7 mouse cellular contexts compared by ENCODE assay signal in the genomic region with DNA sequence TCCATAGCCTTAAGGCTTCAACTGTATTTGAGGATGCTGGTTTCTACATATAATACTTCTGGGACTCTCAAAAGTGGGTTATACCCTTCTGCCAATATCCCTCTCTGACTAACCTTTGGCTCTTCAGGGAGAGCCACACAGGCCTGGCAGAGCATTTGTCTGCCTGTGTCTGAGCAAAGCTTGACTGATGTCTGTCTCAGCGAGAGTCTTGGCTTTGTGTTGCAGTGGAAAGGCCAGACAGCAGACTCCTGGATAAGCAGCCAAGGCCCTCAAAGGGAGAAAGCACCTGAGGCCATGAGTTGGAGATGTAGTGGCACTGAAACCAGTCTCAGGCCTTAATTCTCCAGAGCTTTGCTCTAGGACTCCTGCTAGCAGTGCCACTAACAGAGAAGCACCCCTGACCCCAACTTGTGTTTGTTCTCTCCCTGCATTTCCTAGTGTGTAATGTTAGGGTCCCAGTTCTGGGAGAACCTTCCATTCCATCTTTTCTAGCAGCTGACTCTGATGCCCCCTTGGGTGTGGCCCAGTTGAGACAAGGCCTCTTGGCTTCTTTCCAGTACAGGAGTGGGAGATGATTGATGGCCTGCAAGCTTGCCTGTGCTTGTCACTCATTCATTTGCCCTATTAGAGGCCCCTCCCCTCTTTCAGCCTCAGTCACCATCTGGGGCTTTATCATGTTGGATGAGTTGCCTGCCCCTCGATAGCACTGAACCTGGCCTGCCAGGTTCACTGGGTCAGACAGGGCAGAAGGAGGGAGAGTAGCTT. TPM values are rescaled to one million over a fixed set of nuclear protein-coding genes. Genes with fewer than 3 reads are reported as not detected.
A peak's percentile ranks its signal among the peaks of the same experiment; 100 is the strongest.
DNase-seq lines count a peak whose midpoint lies in the region; ATAC-seq lines count a peak whose summit lies in the region.

No protein-coding gene starts in this region.

- peak overlapping the region; percentile 47 for H3K4me3 ChIP-seq in neural tube, embryonic 11.5 days (ENCODE audit: low read depth, low read length)
- peak overlapping the region; percentile 50 for H3K4me3 ChIP-seq in embryonic facial prominence, embryonic 15.5 days (replicated peaks)
- peak overlapping the region; percentile 51 for H3K4me3 ChIP-seq in limb, embryonic 13.5 days

- ATAC-seq in neural tube, embryonic 11.5 days (ENCODE audit: insufficient read depth, low FRiP score, low TSS enrichment): no peak
- ATAC-seq in embryonic facial prominence, embryonic 15.5 days (ENCODE audit: insufficient number of reproducible peaks, low FRiP score, low TSS enrichment, low read depth): no peak
- ATAC-seq in limb, embryonic 13.5 days (ENCODE audit: low FRiP score, low read depth): no peak

- H3K9me3 ChIP-seq in neural tube, embryonic 11.5 days (ENCODE audit: control insufficient read depth, low read length): no peaks in the 10 kb centered on the region
- no peaks in the 10 kb centered on the region for H3K9me3 ChIP-seq in embryonic facial prominence, embryonic 15.5 days (replicated peaks)
- no peaks in the 10 kb centered on the region for H3K9me3 ChIP-seq in limb, embryonic 13.5 days

- WGBS in neural tube, embryonic 11.5 days: 45% methylated on average over 2 of the region's 2 CpGs
- 27% methylated on average over 2 of the region's 2 CpGs for WGBS in embryonic facial prominence, embryonic 15.5 days
- 55% methylated on average over 2 of the region's 2 CpGs for WGBS in limb, embryonic 13.5 days

- peak overlapping the region; percentile 61 for H3K4me2 ChIP-seq in neural tube, embryonic 11.5 days (ENCODE audit: low read depth)
- H3K4me2 ChIP-seq in embryonic facial prominence, embryonic 15.5 days (replicated peaks): peak overlapping the region; percentile 56
- H3K4me2 ChIP-seq in limb, embryonic 13.5 days (replicated peaks): peak overlapping the region; percentile 73

- H3K36me3 ChIP-seq in neural tube, embryonic 11.5 days (ENCODE audit: control insufficient read depth, insufficient read depth, low read length): no peaks in the 10 kb centered on the region
- H3K36me3 ChIP-seq in embryonic facial prominence, embryonic 15.5 days: no peaks in the 10 kb centered on the region
- H3K36me3 ChIP-seq in limb, embryonic 13.5 days: peaks cover 18% of the 10 kb centered on the region

- no peaks in the 10 kb centered on the region for H3K27me3 ChIP-seq in neural tube, embryonic 11.5 days (ENCODE audit: control insufficient read depth, insufficient read depth, low read length)
- no peaks in the 10 kb centered on the region for H3K27me3 ChIP-seq in embryonic facial prominence, embryonic 15.5 days
- no peaks in the 10 kb centered on the region for H3K27me3 ChIP-seq in limb, embryonic 13.5 days

- DNase-seq in neural tube, embryonic 11.5 days (ENCODE audit: low spot score): no peak
- no peak for DNase-seq in neural tube, embryonic 10.5 days (ENCODE audit: extremely low spot score, low spot score)
- DNase-seq in thymus, postnatal 10 days (ENCODE audit: low spot score in 2 of 2): no peak
- no peak for DNase-seq in gastrocnemius, postnatal 10 days
- no peak for DNase-seq in gastrocnemius, postnatal 36 days

- H3K4me1 ChIP-seq in neural tube, embryonic 11.5 days (ENCODE audit: control insufficient read depth, insufficient read depth, low read length): 0 out of 2 replicates have a peak, but pooled peaks cover 6% of the 10 kb centered on the region
- peaks cover 14% of the 10 kb centered on the region; the same call in 1 of the 2 replicates for H3K4me1 ChIP-seq in embryonic facial prominence, embryonic 15.5 days
- H3K4me1 ChIP-seq in limb, embryonic 13.5 days: peaks cover 16% of the 10 kb centered on the region

- H3K9ac ChIP-seq in neural tube, embryonic 11.5 days (ENCODE audit: low read length): no peak overlapping the region
- no peak overlapping the region for H3K9ac ChIP-seq in embryonic facial prominence, embryonic 15.5 days
- peak overlapping the region; percentile 70 for H3K9ac ChIP-seq in limb, embryonic 13.5 days

- intact Hi-C loops in gastrocnemius, postnatal 36 days (cut with DNase I): no loop called here

- H3K27ac ChIP-seq in neural tube, embryonic 11.5 days (ENCODE audit: low read depth, low read length): no peak overlapping the region
- H3K27ac ChIP-seq in embryonic facial prominence, embryonic 15.5 days (replicated peaks): peak overlapping the region; percentile 48; the same call in 1 of the 2 replicates
- peak overlapping the region; percentile 33; the same call in 1 of the 2 replicates for H3K27ac ChIP-seq in limb, embryonic 13.5 days

RNA-seq across cellular contexts. Expression of a gene that starts 1.5 kb away (rescaled TPM):
- 21.2 and 22.5 TPM in 2 replicates for polyA plus RNA-seq in neural tube, embryonic 11.5 days (2014; fragmentation: Nextera tagmentation; extraction: Ambion mirVana)
- polyA plus RNA-seq in embryonic facial prominence, embryonic 15.5 days (2015; fragmentation: Nextera tagmentation; extraction: Ambion mirVana): 20.2 and 21.5 TPM in 2 replicates
- 21.2 and 25.3 TPM in 2 replicates for polyA plus RNA-seq in limb, embryonic 13.5 days (2015; fragmentation: Nextera tagmentation; extraction: Ambion mirVana)
- total RNA-seq in gastrocnemius, postnatal 10 days (2021): 1 to 10 TPM; 2.5 to 5.8 TPM
- total RNA-seq in gastrocnemius, postnatal 36 days (2021): under 1 TPM; 0.46 to 0.64 TPM

RNA-seq across cellular contexts. Expression of a gene that starts 17.5 kb away (rescaled TPM):
- 57.7 and 58.1 TPM in 2 replicates for polyA plus RNA-seq in neural tube, embryonic 11.5 days (2014; fragmentation: Nextera tagmentation; extraction: Ambion mirVana)
- polyA plus RNA-seq in embryonic facial prominence, embryonic 15.5 days (2015; fragmentation: Nextera tagmentation; extraction: Ambion mirVana): 66.6 and 68.3 TPM in 2 replicates
- polyA plus RNA-seq in limb, embryonic 13.5 days (2015; fragmentation: Nextera tagmentation; extraction: Ambion mirVana): 73.5 and 76.5 TPM in 2 replicates
- total RNA-seq in gastrocnemius, postnatal 10 days (2021): 10 to 100 TPM; 27.1 to 31.2 TPM
- 10 to 100 TPM; 21.7 to 22.1 TPM for total RNA-seq in gastrocnemius, postnatal 36 days (2021)

RNA-seq across cellular contexts. Expression of a gene that starts 23.1 kb away (rescaled TPM):
- 89.0 and 102 TPM in 2 replicates for polyA plus RNA-seq in neural tube, embryonic 11.5 days (2014; fragmentation: Nextera tagmentation; extraction: Ambion mirVana)
- polyA plus RNA-seq in embryonic facial prominence, embryonic 15.5 days (2015; fragmentation: Nextera tagmentation; extraction: Ambion mirVana): 96.2 and 101 TPM in 2 replicates
- polyA plus RNA-seq in limb, embryonic 13.5 days (2015; fragmentation: Nextera tagmentation; extraction: Ambion mirVana): 114 and 115 TPM in 2 replicates
- total RNA-seq in gastrocnemius, postnatal 10 days (2021): 10 to 100 TPM; 40.6 to 45.2 TPM
- 10 to 100 TPM; 33.8 to 36.3 TPM for total RNA-seq in gastrocnemius, postnatal 36 days (2021)

RNA-seq across cellular contexts. Expression of a gene that starts 25.6 kb away (rescaled TPM):
- polyA plus RNA-seq in neural tube, embryonic 11.5 days (2014; fragmentation: Nextera tagmentation; extraction: Ambion mirVana): 469 and 512 TPM in 2 replicates
- polyA plus RNA-seq in embryonic facial prominence, embryonic 15.5 days (2015; fragmentation: Nextera tagmentation; extraction: Ambion mirVana): 223 and 260 TPM in 2 replicates
- 247 and 260 TPM in 2 replicates for polyA plus RNA-seq in limb, embryonic 13.5 days (2015; fragmentation: Nextera tagmentation; extraction: Ambion mirVana)
- 10 to 100 TPM; 44.8 to 50.9 TPM for total RNA-seq in gastrocnemius, postnatal 10 days (2021)
- 10 to 100 TPM; 28.6 to 33.1 TPM for total RNA-seq in gastrocnemius, postnatal 36 days (2021)

RNA-seq across cellular contexts. Expression of a gene that starts 33.5 kb away (rescaled TPM):
- polyA plus RNA-seq in neural tube, embryonic 11.5 days (2014; fragmentation: Nextera tagmentation; extraction: Ambion mirVana): 116 and 138 TPM in 2 replicates
- 158 and 160 TPM in 2 replicates for polyA plus RNA-seq in embryonic facial prominence, embryonic 15.5 days (2015; fragmentation: Nextera tagmentation; extraction: Ambion mirVana)
- 127 and 128 TPM in 2 replicates for polyA plus RNA-seq in limb, embryonic 13.5 days (2015; fragmentation: Nextera tagmentation; extraction: Ambion mirVana)
- 10 to 100 TPM; 88.7 to 99.7 TPM for total RNA-seq in gastrocnemius, postnatal 10 days (2021)
- 10 to 100 TPM; 83.9 to 88.0 TPM for total RNA-seq in gastrocnemius, postnatal 36 days (2021)
